Mouse (Mus musculus) liver, adult 2 months (tissue): ENCODE results near the gene Pnpla6. TPM values are rescaled to one million over a fixed set of nuclear protein-coding genes. Genes with fewer than 3 reads are reported as not detected.
"Not testable (repeated sequence)": the region's sequence is repeated elsewhere in the genome, so short reads cannot be mapped to it uniquely, and the experiment has no call there.

ENCODE experiments used
- DNase-seq: peaks from one replicate; pipeline ENCODE4 v3.0.0-alpha.2; 2011; ENCODE audit warnings: low read depth, low spot score; ENCODE audit errors: extremely low read depth
- H3K27ac ChIP-seq: fragments of 200-500 bp; replicated peaks from 2 replicates; pipeline ENCODE4 v1.5.1; 2012; ENCODE audit warnings: low read depth, mild to moderate bottlenecking, control low read depth, inconsistent platforms, low read length; ENCODE audit not compliant: insufficient read depth
- H3K27me3 ChIP-seq: fragments of 200-500 bp; 2 replicates; pipeline ENCODE4 v1.6.1; 2012; ENCODE audit warnings: mild to moderate bottlenecking, moderate library complexity, low read length, inconsistent platforms; ENCODE audit not compliant: control insufficient read depth, insufficient read depth
- H3K36me3 ChIP-seq: fragments of 200-500 bp; 2 replicates; pipeline ENCODE4 v1.6.1; 2012; ENCODE audit warnings: low read length, inconsistent platforms; ENCODE audit not compliant: control insufficient read depth, insufficient read depth
- H3K4me1 ChIP-seq: fragments of 200-500 bp; 2 replicates; pipeline ENCODE4 v1.6.1; 2011; ENCODE audit warnings: low read length; ENCODE audit not compliant: control insufficient read depth, insufficient read depth
- H3K4me3 ChIP-seq: fragments of 200-500 bp; 2 replicates; pipeline ENCODE4 v1.5.1; 2011; ENCODE audit warnings: low read depth, mild to moderate bottlenecking, control low read depth, low read length, moderate library complexity; ENCODE audit not compliant: insufficient read depth
- H3K79me2 ChIP-seq: fragments of 200-500 bp; 2 replicates; pipeline ENCODE4 v1.6.1; 2012; ENCODE audit warnings: inconsistent platforms, mild to moderate bottlenecking, low read length, moderate library complexity; ENCODE audit not compliant: control insufficient read depth, insufficient read depth
- H3K9ac ChIP-seq: fragments of 200-500 bp; 2 replicates; pipeline ENCODE4 v1.6.1; 2012; ENCODE audit warnings: low read depth, mild to moderate bottlenecking, control low read depth, inconsistent platforms, low read length
- CTCF ChIP-seq: fragments of 200-500 bp; IDR thresholded peaks from 2 replicates; pipeline ENCODE4 v1.5.1; 2011; ENCODE audit warnings: low read depth, low read length, control low read depth
- POLR2A ChIP-seq: fragments of 200-500 bp; IDR thresholded peaks from 2 replicates; pipeline ENCODE4 v1.6.1; 2011; ENCODE audit warnings: low read length, control low read depth; ENCODE audit not compliant: insufficient read depth; ENCODE audit errors: extremely low read depth
- WGBS: fragments of 180-500 bp; shearing (Covaris S2); methylation state at CpG from one replicate; pipeline ENCODE4 v1.1.7; 2018; 5-methylcytosine and 5-hydroxymethylcytosine counted together
- polyA plus RNA-seq: library from polyadenylated mRNA; depleted of rRNA; stranded (reverse); fragments of >200 nt; gene quantifications from 2 replicates; pipeline ENCODE4 v1.2.3, GENCODE M21; 2012
- total RNA-seq: library from RNA; depleted of rRNA; stranded (reverse); fragments of >200 nt; gene quantifications from 2 replicates; pipeline ENCODE4 v1.2.3, GENCODE M21; 2014

Gene Pnpla6
- total and polyA plus RNA-seq, 2 experiments = 15.9 to 36.5 TPM

DNA sequence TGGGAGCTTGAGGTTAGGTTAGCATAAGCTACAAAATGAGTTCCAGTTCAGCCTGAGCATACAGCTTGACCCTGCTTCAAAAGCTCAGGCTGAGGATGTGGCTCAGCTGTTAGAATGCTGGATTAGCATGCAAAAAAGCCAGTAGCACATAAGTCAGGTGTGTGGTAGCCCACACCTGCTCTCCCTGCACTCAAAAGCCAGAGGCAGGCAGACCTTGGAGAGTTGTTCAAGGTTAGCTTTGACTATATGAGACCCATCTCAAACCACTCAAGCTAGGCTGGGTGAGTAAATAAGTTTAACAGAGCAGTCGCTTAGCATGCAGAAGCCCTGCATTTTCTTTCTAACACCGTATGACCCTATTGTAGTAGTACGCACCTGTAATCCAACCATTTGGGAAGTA is 59.4 kb downstream of the Pnpla6 start:
- no peaks in the 10 kb centered on the region for H3K79me2 ChIP-seq
- no peak for TF ChIP-seq CTCF
- no peak for TF ChIP-seq POLR2A
- H3K4me3 ChIP-seq = no peak overlapping the region
- no peaks in the 10 kb centered on the region for H3K4me1 ChIP-seq
- H3K9ac ChIP-seq = no peak overlapping the region
- no peak for DNase-seq
- H3K27me3 ChIP-seq = no peaks in the 10 kb centered on the region
- WGBS = 96% methylated on average over 3 of the region's 3 CpGs
- no peaks in the 10 kb centered on the region for H3K36me3 ChIP-seq
- no peak overlapping the region for H3K27ac ChIP-seq

- Histone ChIP-seq H3K4me1 (no peaks in the 10 kb centered on the region), H3K4me3 (no peak overlapping the region), H3K9ac (no peak overlapping the region), H3K79me2 (no peaks in the 10 kb centered on the region), H3K36me3 (no peaks in the 10 kb centered on the region), H3K27ac (no peak overlapping the region), H3K27me3 (no peaks in the 10 kb centered on the region)
- 73% methylated on average over 15 of the region's 15 CpGs for WGBS
- TF ChIP-seq CTCF = no peak
- TF ChIP-seq POLR2A = no peak
- no peak for DNase-seq
These were observed 61.2 kb downstream of the Pnpla6 start for GRCm38 (mm10) chr8:3576211-3576960.

DNA sequence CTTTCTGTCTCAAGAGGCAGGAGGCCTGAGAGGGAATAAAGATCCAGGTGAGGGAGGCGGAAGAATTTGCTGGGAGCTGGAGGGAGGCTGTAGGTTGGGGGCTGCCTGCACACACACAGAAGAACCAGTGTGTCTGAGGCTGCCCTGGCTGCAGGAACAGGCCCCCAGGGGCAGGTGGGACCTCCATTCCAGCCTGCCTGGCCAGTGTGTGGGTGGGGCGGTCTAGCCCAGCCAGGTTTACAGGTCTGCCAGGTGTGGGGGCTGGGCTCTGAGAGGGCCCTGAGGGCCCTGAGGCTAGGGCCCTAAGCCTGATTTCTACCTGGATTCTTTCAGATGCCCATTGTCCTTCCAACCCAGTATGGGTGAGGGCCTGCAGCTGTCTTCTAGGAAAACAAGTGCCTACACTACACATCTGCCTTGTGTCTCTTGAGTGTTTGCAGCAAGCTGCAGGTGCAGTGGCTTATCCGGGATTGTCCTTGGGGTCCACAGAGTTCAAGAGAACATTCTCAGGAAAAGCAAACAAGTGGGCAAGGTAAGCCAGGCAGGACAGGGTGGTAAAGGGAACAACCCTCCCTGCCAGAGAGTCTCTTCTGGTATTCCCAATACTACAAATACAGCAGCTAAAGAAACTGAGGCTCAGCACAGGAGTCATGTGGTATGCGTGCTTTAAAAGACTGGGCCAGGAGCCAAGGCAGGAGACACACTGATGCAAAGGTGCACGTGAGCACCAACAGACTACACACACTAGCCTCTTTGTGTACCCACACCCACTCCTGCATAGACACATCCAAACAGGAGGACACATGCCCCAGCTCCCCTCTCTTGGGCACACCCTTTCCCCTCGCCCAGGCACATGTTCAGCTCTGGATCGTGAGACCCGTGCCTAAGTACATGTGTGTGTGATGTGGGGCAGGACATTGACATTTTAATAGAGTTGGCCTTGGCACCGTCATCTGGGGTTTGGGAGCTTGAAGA is 64.5 kb downstream of the Pnpla6 start:
- no peak overlapping the region for H3K9ac ChIP-seq
- no peaks in the 10 kb centered on the region for H3K4me1 ChIP-seq
- TF ChIP-seq POLR2A (no peak), CTCF (no peak)
- H3K36me3 ChIP-seq = no peaks in the 10 kb centered on the region
- H3K79me2 ChIP-seq = no peaks in the 10 kb centered on the region
- H3K27ac ChIP-seq = no peak overlapping the region
- no peak for DNase-seq
- WGBS = 85% methylated on average over 9 of the region's 9 CpGs
- H3K4me3 ChIP-seq = no peak overlapping the region
- no peaks in the 10 kb centered on the region for H3K27me3 ChIP-seq

DNA sequence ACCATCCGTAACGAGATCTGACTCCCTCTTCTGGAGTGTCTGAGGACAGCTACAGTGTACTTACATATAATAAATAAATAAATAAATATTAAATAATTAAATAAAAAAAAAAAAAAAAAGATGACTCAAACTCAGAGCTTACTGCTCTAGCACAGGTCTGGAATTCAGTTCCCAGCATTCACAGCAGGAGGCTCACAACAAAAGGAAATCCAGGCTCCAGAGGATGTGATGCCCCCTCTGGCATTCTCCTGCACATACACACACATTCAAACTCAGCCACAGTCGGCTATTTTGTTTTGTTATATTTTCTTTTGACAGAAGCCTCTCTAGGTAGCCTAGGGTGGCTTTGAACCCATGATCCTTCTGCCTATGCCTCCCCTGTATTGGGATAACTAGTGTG is 66.8 kb downstream of the Pnpla6 start:
- H3K4me1 ChIP-seq, DNase-seq, H3K9ac ChIP-seq, H3K27me3 ChIP-seq, H3K27ac ChIP-seq, H3K36me3 ChIP-seq, H3K79me2 ChIP-seq, H3K4me3 ChIP-seq: not testable (repeated sequence)
- 80% methylated on average over 3 of the region's 3 CpGs for WGBS

- H3K4me3 ChIP-seq = no peak overlapping the region
- DNase-seq = no peak
- WGBS = 85% methylated on average over 2 of the region's 2 CpGs
- TF ChIP-seq POLR2A = no peak
- no peak for TF ChIP-seq CTCF
- H3K79me2 ChIP-seq = peaks cover 12% of the 10 kb centered on the region; the same call in 1 of the 2 replicates
- H3K9ac ChIP-seq = no peak overlapping the region
- peaks cover 3% of the 10 kb centered on the region; the same call in 1 of the 2 replicates for H3K4me1 ChIP-seq
- H3K36me3 ChIP-seq = no peaks in the 10 kb centered on the region
- H3K27me3 ChIP-seq = no peaks in the 10 kb centered on the region
- no peak overlapping the region for H3K27ac ChIP-seq
These were observed 71.3 kb downstream of the Pnpla6 start for GRCm38 (mm10) chr8:3586452-3586851.
